Mouse (Mus musculus) G1E (cell line): ENCODE results near the gene Sdf2.

Experiments used
- CTCF ChIP-seq: IDR thresholded peaks from 2 replicates; pipeline ENCODE4 v1.5.1; 2012; ENCODE audit warnings: low read depth, low read length, inconsistent platforms, mixed read lengths
- GATA1 ChIP-seq: IDR thresholded peaks from 2 replicates; pipeline ENCODE4 v1.6.1; 2012; ENCODE audit warnings: borderline replicate concordance, low read length, inconsistent platforms, mixed read lengths
- TAL1 ChIP-seq: conservative IDR thresholded peaks from 2 replicates; pipeline ENCODE4 v1.6.1; 2012; ENCODE audit warnings: low read depth, low read length, inconsistent platforms, mixed read lengths

DNA sequence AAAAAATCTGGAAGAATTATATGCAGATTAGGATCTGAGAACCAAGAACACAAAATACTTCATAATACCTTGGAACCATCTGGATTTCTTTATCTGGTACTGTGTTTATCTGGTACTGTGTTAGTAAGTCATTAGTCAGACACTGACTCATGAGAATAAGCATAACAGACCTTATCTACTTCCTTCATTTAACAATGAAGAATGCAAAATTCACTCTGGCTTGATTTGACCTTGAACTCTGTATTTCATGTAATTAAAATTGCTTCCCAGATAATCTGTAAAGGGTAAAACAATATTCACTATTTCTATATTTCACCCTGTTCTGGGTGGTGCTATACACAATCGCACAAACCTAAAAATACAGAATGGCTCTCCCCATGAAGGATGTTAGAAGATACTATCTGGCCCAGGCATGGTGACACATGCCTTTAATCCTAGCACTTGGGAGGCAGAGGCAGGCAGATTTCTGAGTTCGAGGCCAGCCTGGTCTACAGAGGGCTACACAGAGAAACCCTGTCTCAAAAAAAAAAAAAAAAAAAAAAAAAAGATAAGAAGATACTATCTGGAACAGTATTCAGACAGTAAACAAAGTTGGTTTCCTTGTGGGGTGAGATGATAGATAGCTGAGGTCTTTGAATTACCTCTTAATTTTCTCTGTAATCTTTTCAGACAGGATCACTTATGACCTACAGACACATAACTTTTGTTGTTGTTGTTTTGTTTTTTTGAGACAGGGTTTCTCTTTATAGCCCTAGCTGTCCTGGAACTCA, 15.1 kb downstream of the Sdf2 start:
- TF ChIP-seq TAL1 (no peak), CTCF (no peak), GATA1 (no peak)
